Mouse (Mus musculus) G1E (cell line): ENCODE data around the gene Erv3. TPM values are rescaled to one million over a fixed set of nuclear protein-coding genes. Genes with fewer than 3 reads are reported as not detected.
A peak's percentile ranks its signal among the peaks of the same experiment; 100 is the strongest.

Experiments used
- ATAC-seq: 2 replicates; pipeline ENCODE4 v1.8.0; 2016; ENCODE audit warnings: mild to moderate bottlenecking; ENCODE audit not compliant: insufficient number of reproducible peaks, poor library complexity, low FRiP score, severe bottlenecking; ENCODE audit errors: extremely low read depth
- DNase-seq: peaks from one replicate; pipeline ENCODE4 v3.0.0; 2012; ENCODE audit warnings: low spot score
- H3K27me3 ChIP-seq: 2 replicates; pipeline ENCODE4 v1.6.1; 2012; ENCODE audit warnings: mild to moderate bottlenecking, low read length, inconsistent platforms; ENCODE audit not compliant: insufficient read depth
- H3K36me3 ChIP-seq: replicated peaks from 2 replicates; pipeline ENCODE3; 2012; ENCODE audit warnings: mild to moderate bottlenecking, inconsistent platforms
- H3K4me1 ChIP-seq: 2 replicates; pipeline ENCODE4 v1.6.1; 2012; ENCODE audit warnings: low read depth, low read length, inconsistent platforms, mixed read lengths; ENCODE audit not compliant: insufficient read depth
- H3K4me3 ChIP-seq: 2 replicates; pipeline ENCODE4 v1.5.1; 2012; ENCODE audit warnings: low read depth, mild to moderate bottlenecking, inconsistent platforms, low read length, moderate library complexity, mixed read lengths
- H3K9me3 ChIP-seq: replicated peaks from 2 replicates; pipeline ENCODE4 v1.6.1; 2012; ENCODE audit warnings: inconsistent platforms
- CTCF ChIP-seq: IDR thresholded peaks from 2 replicates; pipeline ENCODE4 v1.5.1; 2012; ENCODE audit warnings: low read depth, low read length, inconsistent platforms, mixed read lengths
- GATA1 ChIP-seq: IDR thresholded peaks from 2 replicates; pipeline ENCODE4 v1.6.1; 2012; ENCODE audit warnings: borderline replicate concordance, low read length, inconsistent platforms, mixed read lengths
- GATA2 ChIP-seq: IDR thresholded peaks from 2 replicates; pipeline ENCODE4 v1.6.1; 2012; ENCODE audit warnings: low read depth, low read length, inconsistent platforms, borderline replicate concordance
- POLR2AphosphoS5 ChIP-seq: IDR thresholded peaks from 2 replicates; pipeline ENCODE4 v1.6.1; 2012; ENCODE audit warnings: low read depth, low read length, inconsistent platforms; ENCODE audit not compliant: insufficient replicate concordance
- TAL1 ChIP-seq: conservative IDR thresholded peaks from 2 replicates; pipeline ENCODE4 v1.6.1; 2012; ENCODE audit warnings: low read depth, low read length, inconsistent platforms, mixed read lengths
- polyA plus RNA-seq: library from polyadenylated mRNA; stranded (reverse); fragments of >175 nt; gene quantifications from 2 replicates; pipeline ENCODE4 v1.2.3, GENCODE M21; 2012
- total RNA-seq, 2 experiments: library from RNA; stranded (forward) in 1 of 2; stranded (reverse) in 1 of 2; fragments of 200-1000 nt in 1 of 2; fragments of >200 nt in 1 of 2; fragmentation: Nextera tagmentation in 1 of 2; gene quantifications; 2 replicates each; pipeline ENCODE4 v1.2.3; 2014 to 2017

The Erv3 gene
- total and polyA plus RNA-seq, 3 experiments = 5.2 to 393 (median 62.5) TPM

DNA sequence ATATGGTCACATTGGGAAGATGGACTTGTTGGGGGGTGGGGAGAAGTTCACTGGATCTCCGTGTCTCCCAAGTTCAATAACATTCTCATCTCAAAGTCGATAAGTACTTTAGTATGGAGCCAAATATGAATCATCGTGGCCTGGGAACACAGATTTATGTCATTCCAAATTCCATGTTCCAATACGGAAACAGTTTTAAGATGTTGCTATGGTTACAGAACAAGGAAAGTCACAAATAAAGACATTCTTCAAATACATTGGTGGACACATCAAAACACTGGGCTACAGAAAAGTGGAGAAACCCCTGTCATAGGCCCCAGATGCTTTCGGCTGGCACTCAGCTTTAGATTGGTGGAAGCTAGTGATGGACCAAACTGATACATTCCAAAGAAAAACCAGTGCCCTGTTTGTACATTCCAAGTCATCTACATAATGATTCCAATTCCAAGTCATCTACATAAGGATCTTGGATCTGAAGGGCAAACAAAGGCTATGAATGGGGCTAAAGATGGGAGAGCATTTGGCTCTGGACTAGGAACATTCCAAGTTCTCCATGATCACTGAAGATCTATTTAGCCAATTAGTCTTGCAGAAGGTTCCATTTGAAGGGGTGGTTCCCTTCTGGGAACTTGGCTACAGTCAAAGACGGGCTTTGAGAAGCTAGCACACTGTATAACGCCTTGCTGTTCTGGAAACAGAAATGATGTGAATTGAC is 17.2 kb upstream of the Erv3 start:
- Histone ChIP-seq H3K27me3 (peaks cover 8% of the 10 kb centered on the region), H3K4me1 (peaks cover 17% of the 10 kb centered on the region), H3K36me3 (no peaks in the 10 kb centered on the region), H3K9me3 (peaks cover 4% of the 10 kb centered on the region), H3K4me3 (no peak overlapping the region)
- TF ChIP-seq POLR2AphosphoS5 = no peak
- TF ChIP-seq TAL1 = no peak
- no peak for TF ChIP-seq GATA2
- no peak for TF ChIP-seq GATA1
- TF ChIP-seq CTCF = no peak
- no peak for DNase-seq
- no peak for ATAC-seq

DNA sequence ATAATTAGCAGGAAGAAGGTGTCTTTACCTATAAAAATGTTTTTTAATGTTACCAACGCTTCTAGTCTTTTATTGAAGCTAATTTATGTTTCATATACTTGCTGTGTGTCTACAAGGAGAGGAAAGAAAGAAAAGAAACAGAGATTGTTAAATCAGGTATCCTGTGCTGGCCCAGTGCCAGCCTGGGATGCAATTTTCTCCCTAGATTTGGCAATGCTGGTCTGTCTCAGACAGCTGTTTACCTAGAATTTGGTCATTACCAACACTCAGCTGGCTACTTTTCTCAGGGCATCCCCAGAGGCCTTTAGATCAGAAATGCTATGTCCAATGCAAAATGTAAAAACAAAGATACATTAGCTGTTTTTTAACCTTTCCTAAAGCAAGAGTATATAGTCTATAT is 13.8 kb upstream of the Erv3 start:
- DNase-seq = no peak
- H3K36me3 ChIP-seq = no peaks in the 10 kb centered on the region
- no peak overlapping the region for H3K4me3 ChIP-seq
- no peak for TF ChIP-seq GATA2
- peaks cover 6% of the 10 kb centered on the region for H3K27me3 ChIP-seq
- no peak for ATAC-seq
- peaks cover 30% of the 10 kb centered on the region for H3K4me1 ChIP-seq
- H3K9me3 ChIP-seq = peaks cover 7% of the 10 kb centered on the region

GRCm38 (mm10) chr2:131868983-131869382 is 9.4 kb upstream of the Erv3 start:
- Histone ChIP-seq H3K4me3 (no peak overlapping the region), H3K27me3 (no peaks in the 10 kb centered on the region), H3K4me1 (peaks cover 53% of the 10 kb centered on the region), H3K9me3 (peaks cover 7% of the 10 kb centered on the region), H3K36me3 (no peaks in the 10 kb centered on the region)
- TF ChIP-seq TAL1 (no peak), GATA1 (no peak), GATA2 (no peak), CTCF (no peak), POLR2AphosphoS5 (no peak)
- ATAC-seq = no peak
- no peak for DNase-seq

GRCm38 (mm10) chr2:131866676-131867075 is 7.1 kb upstream of the Erv3 start:
- DNase-seq = no peak
- no peak for TF ChIP-seq CTCF
- no peak for TF ChIP-seq GATA1
- no peak for TF ChIP-seq TAL1
- TF ChIP-seq POLR2AphosphoS5 = no peak
- no peak for TF ChIP-seq GATA2
- Histone ChIP-seq H3K4me1 (peaks cover 72% of the 10 kb centered on the region), H3K27me3 (peaks cover 2% of the 10 kb centered on the region; the same call in 1 of the 2 replicates), H3K36me3 (no peaks in the 10 kb centered on the region), H3K9me3 (peaks cover 3% of the 10 kb centered on the region), H3K4me3 (no peak overlapping the region)
- no peak for ATAC-seq

- DNase-seq (peak; percentile 27), ATAC-seq (peak; percentile 79)
- no peak overlapping the region; the same call in 1 of the 2 replicates for H3K4me3 ChIP-seq
- TF ChIP-seq TAL1 (peak; percentile 85), POLR2AphosphoS5 (no peak), GATA2 (0 out of 2 replicates have a peak, but pooled peaks have one; percentile 41)
- H3K36me3 ChIP-seq = no peaks in the 10 kb centered on the region
- H3K27me3 ChIP-seq = peaks cover 2% of the 10 kb centered on the region; the same call in 1 of the 2 replicates
- peaks cover 89% of the 10 kb centered on the region for H3K4me1 ChIP-seq
- no peaks in the 10 kb centered on the region for H3K9me3 ChIP-seq
These were observed 4.8 kb upstream of the Erv3 start for GRCm38 (mm10) chr2:131864262-131864796.

- H3K4me1 ChIP-seq = peaks cover 90% of the 10 kb centered on the region
- ATAC-seq = no peak
- H3K4me3 ChIP-seq = no peak overlapping the region; the same call in 1 of the 2 replicates
- peaks cover 2% of the 10 kb centered on the region; the same call in 1 of the 2 replicates for H3K27me3 ChIP-seq
- no peaks in the 10 kb centered on the region for H3K9me3 ChIP-seq
- TF ChIP-seq GATA2 (no peak), POLR2AphosphoS5 (no peak), CTCF (no peak), TAL1 (no peak), GATA1 (no peak)
- H3K36me3 ChIP-seq = peaks cover under 1% of the 10 kb centered on the region
- DNase-seq = no peak
These were observed 3.9 kb upstream of the Erv3 start for GRCm38 (mm10) chr2:131863472-131863871.
